ENCODE assay signal across 16 mouse cellular contexts in genomic region chr12:108701221-108701620, GRCm38 (mm10). TPM values are rescaled to one million over a fixed set of nuclear protein-coding genes. Genes with fewer than 3 reads are reported as not detected.
DNase-seq lines count a peak whose midpoint lies in the region; ATAC-seq lines count a peak whose summit lies in the region.
"Had no signal": no experiment of that assay in that cellular context is flagged by ENCODE, and none has a peak within 500 bp of the region (broad histone marks: within the 10 kb centered on the region; RNA-seq: fewer than 3 reads in every experiment).

No protein-coding gene starts in this region.

- ATAC-seq in kidney, embryonic 16.5 days (ENCODE audit: low FRiP score, low TSS enrichment), result no peak
- no peak for ATAC-seq in intestine, embryonic 15.5 days
- 0 out of 2 replicates have a peak, but pooled peaks have one; percentile 33 for ATAC-seq in megakaryocyte progenitor cell, adult 5-6 weeks (replicated peaks; ENCODE audit: poor library complexity)
- ATAC-seq: forebrain, embryonic 14.5 days had no signal

- H3K4me3 ChIP-seq in kidney, embryonic 16.5 days (ENCODE audit: low read length), result no peak overlapping the region
- H3K4me3 ChIP-seq in intestine, embryonic 15.5 days (replicated peaks), result peak overlapping the region; percentile 47

- peaks cover 37% of the 10 kb centered on the region for H3K27me3 ChIP-seq in kidney, embryonic 16.5 days (ENCODE audit: insufficient read depth, low read length)
- peaks cover 19% of the 10 kb centered on the region for H3K27me3 ChIP-seq in intestine, embryonic 15.5 days (replicated peaks)

- WGBS in kidney, embryonic 16.5 days, result 52% methylated on average over 2 of the region's 2 CpGs
- 42% methylated on average over 2 of the region's 2 CpGs for WGBS in intestine, embryonic 15.5 days

- H3K9ac ChIP-seq in kidney, embryonic 16.5 days (replicated peaks; ENCODE audit: low read length), result no peak overlapping the region
- H3K9ac ChIP-seq in intestine, embryonic 15.5 days, result peak overlapping the region; percentile 49
- H3K9ac ChIP-seq: lung, embryonic 14.5 days had no signal

- H3K9me3 ChIP-seq in kidney, embryonic 16.5 days (ENCODE audit: low read length), result no peaks in the 10 kb centered on the region
- H3K9me3 ChIP-seq in intestine, embryonic 15.5 days, result no peaks in the 10 kb centered on the region
- H3K9me3 ChIP-seq: megakaryocyte, embryonic 14.5 days had no signal

- no peak for DNase-seq in kidney, adult 11 months
- DNase-seq in thymus, postnatal 10 days (ENCODE audit: low spot score in 2 of 2), result peak; percentile 63 to 71
- DNase-seq in frontal cortex, adult 2 months (ENCODE audit: extremely low spot score in 1 of 2, low spot score in 1 of 2), result no peak
- DNase-seq in retina, embryonic 14.5 days (ENCODE audit: low spot score), result no peak
- no peak for DNase-seq in urinary bladder, postnatal 14 days (ENCODE audit: low spot score)
- DNase-seq: adrenal gland, postnatal 14 days; cerebellum, adult 8-10 months; gastrocnemius, postnatal 25 days; kidney, adult 18-20 months; layer of hippocampus, adult 9-11 months; lung, embryonic 14.5 days had no signal

- H3K36me3 ChIP-seq in kidney, embryonic 16.5 days (ENCODE audit: insufficient read depth, low read length), result no peaks in the 10 kb centered on the region
- H3K36me3 ChIP-seq in intestine, embryonic 15.5 days, result no peaks in the 10 kb centered on the region

- H3K4me2 ChIP-seq in kidney, embryonic 16.5 days (replicated peaks; ENCODE audit: low read depth, low read length), result peak overlapping the region; percentile 57
- H3K4me2 ChIP-seq in intestine, embryonic 15.5 days (replicated peaks), result peak overlapping the region; percentile 61

- H3K27ac ChIP-seq in kidney, embryonic 16.5 days (ENCODE audit: low read length), result no peak overlapping the region
- peak overlapping the region; percentile 56; the same call in 1 of the 2 replicates for H3K27ac ChIP-seq in intestine, embryonic 15.5 days

- H3K4me1 ChIP-seq in kidney, embryonic 16.5 days (ENCODE audit: insufficient read depth, low read length), result peaks cover 16% of the 10 kb centered on the region; the same call in 1 of the 2 replicates
- peaks cover 8% of the 10 kb centered on the region; the same call in 1 of the 2 replicates for H3K4me1 ChIP-seq in intestine, embryonic 15.5 days (replicated peaks)

RNA-seq across cellular contexts. Expression of gene Degs2, which starts 0.9 kb away (rescaled TPM):
- 10.6 and 12.1 TPM in 2 replicates for polyA plus RNA-seq in kidney, embryonic 16.5 days (2015; fragmentation: Nextera tagmentation; extraction: Ambion mirVana)
- 88.3 and 109 TPM in 2 replicates for polyA plus RNA-seq in intestine, embryonic 15.5 days (2015; fragmentation: Nextera tagmentation; extraction: Ambion mirVana)
- 1.2 TPM in 1 of 2 replicates, not detected in the other for total RNA-seq in megakaryocyte progenitor cell, adult 5-6 weeks (2015)
- 0.79 and 1.1 TPM in 2 replicates for total RNA-seq in megakaryocyte progenitor cell, adult 5-6 weeks (2017)
- polyA plus RNA-seq in frontal cortex, adult 2 months (2012; rRNA removed), result 8.4 and 9.4 TPM in 2 replicates
- total RNA-seq: adrenal gland, postnatal 14 days had no signal

Comparison
In these comparisons a context has a peak if more than half of its experiments do, and no peak if none do; other contexts are left out.
1. DNase-seq: peak in thymus, postnatal 10 days (2 of 2); none in kidney, adult 11 months (single experiment), frontal cortex, adult 2 months (0 of 2), retina, embryonic 14.5 days (single experiment) and urinary bladder, postnatal 14 days (single experiment).